Comparison of ENCODE assay signal across 22 mouse cellular contexts in the genomic region with DNA sequence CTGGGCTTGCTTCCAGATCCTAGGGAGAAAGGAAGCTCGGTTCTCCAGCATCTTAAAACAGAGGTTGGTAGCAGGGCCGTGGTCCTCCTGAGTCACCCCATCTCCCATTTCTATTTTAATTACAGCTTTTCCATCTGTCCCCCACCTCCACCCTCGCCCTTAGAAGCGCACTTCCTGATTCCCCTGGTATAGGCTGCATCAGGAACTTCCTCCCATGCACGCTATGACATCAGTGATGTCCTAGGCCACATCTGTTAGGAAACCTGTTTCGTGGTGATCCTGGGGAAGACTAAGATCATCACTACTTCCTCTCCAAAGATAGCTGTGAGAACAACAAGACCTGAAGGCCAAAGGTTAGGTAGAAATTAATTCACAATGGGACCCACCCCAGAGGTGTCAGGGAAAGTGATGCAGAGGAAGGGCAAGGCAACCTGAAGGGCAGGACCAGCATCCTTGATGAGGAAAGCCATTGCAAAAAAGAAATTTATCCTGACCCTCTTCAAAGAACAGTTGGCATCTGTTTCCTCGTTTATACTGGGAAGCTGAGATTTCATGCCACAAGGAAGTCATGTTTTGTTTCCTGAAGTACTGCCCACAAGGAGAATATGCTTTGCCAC.
DNase-seq lines count a peak whose midpoint lies in the region; ATAC-seq and TF ChIP-seq lines count a peak whose summit lies in the region.
"Had no signal": no experiment of that assay in that cellular context is flagged by ENCODE, and none has a peak within 500 bp of the region (broad histone marks: within the 10 kb centered on the region; RNA-seq: fewer than 3 reads in every experiment).

No protein-coding gene starts in this region.

- TF ChIP-seq EP300 in heart, postnatal 0 days (IDR thresholded peaks at IDR 0.05; ENCODE audit: low read depth), result no peak
- no peak for TF ChIP-seq EP300 in stomach, postnatal 0 days (optimal IDR thresholded peaks at IDR 0.05)

- no peak overlapping the region for H3K4me3 ChIP-seq in heart, postnatal 0 days (ENCODE audit: low read depth, low read length)
- H3K4me3 ChIP-seq in heart, embryonic 11.5 days (ENCODE audit: low read depth, low read length), result no peak overlapping the region
- no peak overlapping the region for H3K4me3 ChIP-seq in stomach, embryonic 16.5 days (replicated peaks; ENCODE audit: low read length)
- no peak overlapping the region for H3K4me3 ChIP-seq in stomach, postnatal 0 days (ENCODE audit: low read depth, low read length)
- H3K4me3 ChIP-seq: embryonic facial prominence, embryonic 15.5 days; hindbrain, embryonic 13.5 days; limb, embryonic 13.5 days; midbrain, embryonic 12.5 days; neural tube, embryonic 12.5 days had no signal

- no peak overlapping the region for H3K4me2 ChIP-seq in heart, postnatal 0 days (ENCODE audit: low read depth, low read length)
- H3K4me2 ChIP-seq in heart, embryonic 11.5 days, result no peak overlapping the region
- no peak overlapping the region for H3K4me2 ChIP-seq in stomach, embryonic 16.5 days (ENCODE audit: low read depth, low read length)
- no peak overlapping the region for H3K4me2 ChIP-seq in stomach, postnatal 0 days (replicated peaks; ENCODE audit: low read depth)
- H3K4me2 ChIP-seq: embryonic facial prominence, embryonic 15.5 days; hindbrain, embryonic 13.5 days; limb, embryonic 13.5 days; midbrain, embryonic 12.5 days; neural tube, embryonic 12.5 days had no signal

- H3K36me3 ChIP-seq in heart, postnatal 0 days (replicated peaks; ENCODE audit: control insufficient read depth, insufficient read depth, low read length), result no peaks in the 10 kb centered on the region
- no peaks in the 10 kb centered on the region for H3K36me3 ChIP-seq in heart, embryonic 11.5 days (ENCODE audit: control insufficient read depth, insufficient read depth, low read length)
- no peaks in the 10 kb centered on the region for H3K36me3 ChIP-seq in stomach, embryonic 16.5 days (ENCODE audit: control insufficient read depth, insufficient read depth, low read length)
- no peaks in the 10 kb centered on the region for H3K36me3 ChIP-seq in stomach, postnatal 0 days (ENCODE audit: control insufficient read depth, insufficient read depth, low read length)
- H3K36me3 ChIP-seq: embryonic facial prominence, embryonic 15.5 days; G1E; hindbrain, embryonic 13.5 days; limb, embryonic 13.5 days; midbrain, embryonic 12.5 days; neural tube, embryonic 12.5 days had no signal

- H3K9ac ChIP-seq in heart, postnatal 0 days (replicated peaks; ENCODE audit: low read depth, low read length), result no peak overlapping the region
- no peak overlapping the region for H3K9ac ChIP-seq in heart, embryonic 11.5 days (ENCODE audit: low read depth, low read length)
- H3K9ac ChIP-seq in stomach, embryonic 16.5 days (ENCODE audit: low read length), result no peak overlapping the region
- no peak overlapping the region for H3K9ac ChIP-seq in stomach, postnatal 0 days (ENCODE audit: low read length)
- H3K9ac ChIP-seq: embryonic facial prominence, embryonic 15.5 days; hindbrain, embryonic 13.5 days; limb, embryonic 13.5 days; liver, embryonic 14.5 days; midbrain, embryonic 12.5 days; neural tube, embryonic 12.5 days had no signal

- peak; percentile 20 for DNase-seq in adrenal gland, adult 8-10 months
- no peak for DNase-seq in adrenal gland, adult 18-20 months (ENCODE audit: low spot score in 2 of 2)
- DNase-seq in heart, postnatal 0 days (ENCODE audit: low spot score), result no peak
- no peak for DNase-seq in stomach, postnatal 0 days (ENCODE audit: low spot score)
- DNase-seq in layer of hippocampus, postnatal 10 days (ENCODE audit: low spot score in 2 of 2), result no peak
- DNase-seq: cerebellum, adult 18-20 months; cerebellum, postnatal 25 days; embryo, embryonic 11 days; gastrocnemius, postnatal 36 days; lung, postnatal 10 days; thymus, postnatal 36 days had no signal

- 64% methylated on average over 7 of the region's 7 CpGs for WGBS in heart, postnatal 0 days
- 71% methylated on average over 7 of the region's 7 CpGs for WGBS in heart, embryonic 11.5 days (ENCODE audit: insufficient replicate concordance)
- 74% methylated on average over 7 of the region's 7 CpGs for WGBS in stomach, embryonic 16.5 days
- WGBS in stomach, postnatal 0 days, result 71% methylated on average over 7 of the region's 7 CpGs

- peak overlapping the region; percentile 41; the same call in 1 of the 2 replicates for H3K27ac ChIP-seq in heart, postnatal 0 days (ENCODE audit: low read depth)
- no peak overlapping the region for H3K27ac ChIP-seq in heart, embryonic 11.5 days (ENCODE audit: low read depth, low read length)
- no peak overlapping the region for H3K27ac ChIP-seq in stomach, embryonic 16.5 days (ENCODE audit: low read length)
- H3K27ac ChIP-seq in stomach, postnatal 0 days (replicated peaks), result no peak overlapping the region
- H3K27ac ChIP-seq: embryonic facial prominence, embryonic 15.5 days; hindbrain, embryonic 13.5 days; liver, embryonic 14.5 days; midbrain, embryonic 12.5 days; neural tube, embryonic 12.5 days had no signal

- no peak for TF ChIP-seq CTCF in heart, postnatal 0 days (IDR thresholded peaks at IDR 0.05; ENCODE audit: low read depth)
- no peak for TF ChIP-seq CTCF in stomach, postnatal 0 days (IDR thresholded peaks at IDR 0.05; ENCODE audit: low read depth)

- peaks cover 48% of the 10 kb centered on the region for H3K4me1 ChIP-seq in heart, postnatal 0 days (ENCODE audit: control insufficient read depth, insufficient read depth)
- 0 out of 2 replicates have a peak, but pooled peaks cover 3% of the 10 kb centered on the region for H3K4me1 ChIP-seq in heart, embryonic 11.5 days (ENCODE audit: control insufficient read depth, insufficient read depth, low read length)
- H3K4me1 ChIP-seq in stomach, embryonic 16.5 days (ENCODE audit: control insufficient read depth, insufficient read depth, low read length), result no peaks in the 10 kb centered on the region
- no peaks in the 10 kb centered on the region for H3K4me1 ChIP-seq in stomach, postnatal 0 days (replicated peaks; ENCODE audit: control insufficient read depth, insufficient read depth)
- H3K4me1 ChIP-seq: embryonic facial prominence, embryonic 15.5 days; midbrain, embryonic 12.5 days; neural tube, embryonic 12.5 days had no signal

- H3K27me3 ChIP-seq in heart, postnatal 0 days (ENCODE audit: control insufficient read depth, insufficient read depth, low read length), result no peaks in the 10 kb centered on the region
- H3K27me3 ChIP-seq in heart, embryonic 11.5 days (ENCODE audit: control insufficient read depth, insufficient read depth, low read length), result no peaks in the 10 kb centered on the region
- H3K27me3 ChIP-seq in stomach, embryonic 16.5 days (ENCODE audit: control insufficient read depth, insufficient read depth, low read length), result no peaks in the 10 kb centered on the region
- H3K27me3 ChIP-seq in stomach, postnatal 0 days (ENCODE audit: control insufficient read depth, insufficient read depth, low read length), result no peaks in the 10 kb centered on the region
- H3K27me3 ChIP-seq: embryonic facial prominence, embryonic 15.5 days; hindbrain, embryonic 13.5 days; limb, embryonic 13.5 days; midbrain, embryonic 12.5 days; neural tube, embryonic 12.5 days had no signal

- no peaks in the 10 kb centered on the region for H3K9me3 ChIP-seq in heart, postnatal 0 days (replicated peaks; ENCODE audit: control insufficient read depth, low read length)
- no peaks in the 10 kb centered on the region for H3K9me3 ChIP-seq in heart, embryonic 11.5 days (replicated peaks; ENCODE audit: control insufficient read depth, low read length)
- H3K9me3 ChIP-seq in stomach, embryonic 16.5 days (replicated peaks; ENCODE audit: control insufficient read depth, low read length), result no peaks in the 10 kb centered on the region
- no peaks in the 10 kb centered on the region for H3K9me3 ChIP-seq in stomach, postnatal 0 days (ENCODE audit: control insufficient read depth, low read length)
- H3K9me3 ChIP-seq: embryonic facial prominence, embryonic 15.5 days; G1E; hindbrain, embryonic 13.5 days; limb, embryonic 13.5 days; midbrain, embryonic 12.5 days; neural tube, embryonic 12.5 days had no signal

- ATAC-seq in heart, postnatal 0 days (ENCODE audit: insufficient read depth, low read depth), result no peak
- no peak for ATAC-seq in heart, embryonic 11.5 days (replicated peaks; ENCODE audit: insufficient number of reproducible peaks, low FRiP score, low TSS enrichment)
- ATAC-seq in stomach, embryonic 16.5 days (ENCODE audit: insufficient read depth, low FRiP score), result peak; percentile 33; the same call in 1 of the 2 replicates
- ATAC-seq in stomach, postnatal 0 days (ENCODE audit: low FRiP score, low TSS enrichment), result no peak
- ATAC-seq: forebrain, embryonic 16.5 days; inflammation-experienced regulatory T-cells, adult 6 months had no signal
